Mouse (Mus musculus): ENCODE measurements around the gene 5330417C22Rik.

DNA sequence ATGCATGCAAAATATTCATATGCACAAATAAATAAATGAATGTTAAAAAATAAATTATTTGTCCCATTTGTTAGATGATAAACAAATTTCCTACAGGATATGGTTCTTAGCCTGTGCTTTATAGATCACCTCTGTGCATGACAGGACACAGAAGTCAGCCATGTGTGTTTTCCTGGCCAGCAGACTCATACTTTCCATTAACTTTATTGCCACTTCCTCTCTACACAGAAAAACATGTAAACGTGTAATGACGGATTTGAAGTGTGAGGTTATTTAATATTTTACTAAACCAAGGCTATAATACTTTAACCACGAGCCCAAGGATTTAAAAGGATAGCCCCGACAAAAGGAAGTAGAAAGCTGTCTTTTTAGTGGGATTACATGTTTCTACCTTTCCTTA is 32.4 kb downstream of the 5330417C22Rik start:
- TF ChIP-seq CTCF (IDR thresholded peaks at IDR 0.05; ENCODE audit: borderline replicate concordance, insufficient read depth, low read length), result no peak
- no peak for TF ChIP-seq POLR2A (IDR thresholded peaks at IDR 0.05; ENCODE audit: low read depth, low read length)
